14 mouse cellular contexts compared by ENCODE assay signal in genomic region chr7:79529480-79529879, GRCm38 (mm10).
A peak's percentile ranks its signal among the peaks of the same experiment; 100 is the strongest.
DNase-seq lines count a peak whose midpoint lies in the region; ATAC-seq and TF ChIP-seq lines count a peak whose summit lies in the region.
"Had no signal": no experiment of that assay in that cellular context is flagged by ENCODE, and none has a peak within 500 bp of the region (broad histone marks: within the 10 kb centered on the region; RNA-seq: fewer than 3 reads in every experiment).

No protein-coding gene starts in this region.

- H3K36me3 ChIP-seq in forebrain, embryonic 11.5 days (ENCODE audit: control insufficient read depth, insufficient read depth, low read length): peaks cover 13% of the 10 kb centered on the region; the same call in 1 of the 2 replicates
- peaks cover 45% of the 10 kb centered on the region for H3K36me3 ChIP-seq in hindbrain, embryonic 13.5 days
- H3K36me3 ChIP-seq in neural tube, embryonic 12.5 days: peaks cover 50% of the 10 kb centered on the region
- H3K36me3 ChIP-seq in liver, postnatal 0 days (replicated peaks; ENCODE audit: insufficient read depth, low read length): no peaks in the 10 kb centered on the region
- H3K36me3 ChIP-seq: embryonic facial prominence, embryonic 13.5 days; heart, embryonic 15.5 days; liver, embryonic 12.5 days had no signal

- TF ChIP-seq CTCF in liver, postnatal 0 days (IDR thresholded peaks at IDR 0.05; ENCODE audit: low read depth): no peak

- peaks cover 3% of the 10 kb centered on the region; the same call in 1 of the 2 replicates for H3K27me3 ChIP-seq in forebrain, embryonic 11.5 days (ENCODE audit: control insufficient read depth, insufficient read depth, low read length)
- H3K27me3 ChIP-seq in hindbrain, embryonic 13.5 days: peaks cover 15% of the 10 kb centered on the region
- peaks cover 11% of the 10 kb centered on the region for H3K27me3 ChIP-seq in neural tube, embryonic 12.5 days (replicated peaks)
- peaks cover 63% of the 10 kb centered on the region for H3K27me3 ChIP-seq in liver, postnatal 0 days (ENCODE audit: insufficient read depth, low read length)

- no peak for TF ChIP-seq EP300 in liver, postnatal 0 days (IDR thresholded peaks at IDR 0.05; ENCODE audit: low read depth)

- no peak overlapping the region for H3K4me2 ChIP-seq in forebrain, embryonic 11.5 days (ENCODE audit: low read depth, low read length, severe bottlenecking)
- H3K4me2 ChIP-seq in hindbrain, embryonic 13.5 days: no peak overlapping the region
- H3K4me2 ChIP-seq in neural tube, embryonic 12.5 days (replicated peaks): no peak overlapping the region
- H3K4me2 ChIP-seq in liver, postnatal 0 days (ENCODE audit: low read depth, low read length): no peak overlapping the region
- H3K4me2 ChIP-seq: embryonic facial prominence, embryonic 13.5 days; heart, embryonic 15.5 days; liver, embryonic 12.5 days had no signal

- 25% methylated on average over 1 of the region's 1 CpGs for WGBS in forebrain, embryonic 11.5 days
- WGBS in hindbrain, embryonic 13.5 days: 16% methylated on average over 1 of the region's 1 CpGs
- 13% methylated on average over 1 of the region's 1 CpGs for WGBS in neural tube, embryonic 12.5 days
- 10% methylated on average over 1 of the region's 1 CpGs for whole genome bisulfite sequencing in liver, postnatal 0 days (ENCODE audit: insufficient replicate concordance)

- no peaks in the 10 kb centered on the region for H3K9me3 ChIP-seq in forebrain, embryonic 11.5 days (ENCODE audit: control insufficient read depth, low read length)
- no peaks in the 10 kb centered on the region for H3K9me3 ChIP-seq in hindbrain, embryonic 13.5 days
- H3K9me3 ChIP-seq in neural tube, embryonic 12.5 days: no peaks in the 10 kb centered on the region
- H3K9me3 ChIP-seq in liver, postnatal 0 days (ENCODE audit: low read length): no peaks in the 10 kb centered on the region
- H3K9me3 ChIP-seq: embryonic facial prominence, embryonic 13.5 days; heart, embryonic 15.5 days; liver, embryonic 12.5 days had no signal

- H3K27ac ChIP-seq in forebrain, embryonic 11.5 days (ENCODE audit: low read depth, low read length): peak overlapping the region; percentile 99
- H3K27ac ChIP-seq in hindbrain, embryonic 13.5 days: peak overlapping the region; percentile 98
- H3K27ac ChIP-seq in neural tube, embryonic 12.5 days: peak overlapping the region; percentile 98
- no peak overlapping the region for H3K27ac ChIP-seq in liver, postnatal 0 days (ENCODE audit: low read depth)
- H3K27ac ChIP-seq: embryonic facial prominence, embryonic 13.5 days; heart, embryonic 15.5 days; liver, embryonic 12.5 days had no signal

- H3K4me3 ChIP-seq in forebrain, embryonic 11.5 days (ENCODE audit: low read depth, low read length): no peak overlapping the region
- no peak overlapping the region for H3K4me3 ChIP-seq in hindbrain, embryonic 13.5 days
- H3K4me3 ChIP-seq in neural tube, embryonic 12.5 days: no peak overlapping the region
- H3K4me3 ChIP-seq in liver, postnatal 0 days (ENCODE audit: low read depth, low read length): no peak overlapping the region
- H3K4me3 ChIP-seq: embryonic facial prominence, embryonic 13.5 days; heart, embryonic 15.5 days; liver, embryonic 12.5 days had no signal

- no peak for ATAC-seq in forebrain, embryonic 11.5 days (replicated peaks; ENCODE audit: low FRiP score)
- no peak for ATAC-seq in hindbrain, embryonic 13.5 days (ENCODE audit: low FRiP score)
- ATAC-seq in neural tube, embryonic 12.5 days (ENCODE audit: low FRiP score, low read depth): no peak
- ATAC-seq in liver, postnatal 0 days: no peak
- ATAC-seq: inflammation-experienced regulatory T-cells, adult 6 months; liver, embryonic 12.5 days had no signal

- H3K9ac ChIP-seq in forebrain, embryonic 11.5 days (ENCODE audit: low read length): no peak overlapping the region
- H3K9ac ChIP-seq in hindbrain, embryonic 13.5 days: peak overlapping the region; percentile 20; the same call in 1 of the 2 replicates
- no peak overlapping the region for H3K9ac ChIP-seq in neural tube, embryonic 12.5 days
- H3K9ac ChIP-seq in liver, postnatal 0 days (replicated peaks): no peak overlapping the region
- H3K9ac ChIP-seq: embryonic facial prominence, embryonic 13.5 days; heart, embryonic 15.5 days; liver, embryonic 12.5 days had no signal

- peak; percentile 61 to 65 for DNase-seq in cerebellum, postnatal 14 days
- no peak for DNase-seq in cerebellum, adult 9-10 months
- DNase-seq in forebrain, embryonic 11.5 days (ENCODE audit: low spot score): peak; percentile 50
- DNase-seq in liver, postnatal 0 days: no peak
- no peak for DNase-seq in urinary bladder, adult 2 months (ENCODE audit: low spot score)
- DNase-seq in urinary bladder, adult 18-20 months (ENCODE audit: low spot score in 2 of 2): no peak
- DNase-seq: gastrocnemius, postnatal 25 days; kidney, postnatal 14 days had no signal

- peaks cover 76% of the 10 kb centered on the region for H3K4me1 ChIP-seq in forebrain, embryonic 11.5 days (replicated peaks; ENCODE audit: control insufficient read depth, insufficient read depth, low read length)
- H3K4me1 ChIP-seq in hindbrain, embryonic 13.5 days (replicated peaks): peaks cover 90% of the 10 kb centered on the region
- peaks cover 91% of the 10 kb centered on the region for H3K4me1 ChIP-seq in neural tube, embryonic 12.5 days
- H3K4me1 ChIP-seq in liver, postnatal 0 days (ENCODE audit: insufficient read depth): no peaks in the 10 kb centered on the region
- H3K4me1 ChIP-seq: liver, embryonic 12.5 days had no signal

Comparison
In these comparisons a context has a peak if more than half of its experiments do, and no peak if none do; other contexts are left out.
1. DNase-seq: peak in cerebellum, postnatal 14 days (2 of 2) and forebrain, embryonic 11.5 days (single experiment); none in cerebellum, adult 9-10 months (single experiment), liver, postnatal 0 days (single experiment), urinary bladder, adult 2 months (single experiment) and urinary bladder, adult 18-20 months (0 of 2).